Mouse (Mus musculus) CD8-positive naive resting alpha-beta T cell, adult 2 months (primary cell): ENCODE measurements around the gene Med23.

Source experiments
- DNase-seq, 2 experiments: peaks; one replicate each; pipeline ENCODE4 v3.0.0; 2022; ENCODE audit warnings: low read depth in 2 of 2, low spot score in 2 of 2

The Med23 gene

DNA sequence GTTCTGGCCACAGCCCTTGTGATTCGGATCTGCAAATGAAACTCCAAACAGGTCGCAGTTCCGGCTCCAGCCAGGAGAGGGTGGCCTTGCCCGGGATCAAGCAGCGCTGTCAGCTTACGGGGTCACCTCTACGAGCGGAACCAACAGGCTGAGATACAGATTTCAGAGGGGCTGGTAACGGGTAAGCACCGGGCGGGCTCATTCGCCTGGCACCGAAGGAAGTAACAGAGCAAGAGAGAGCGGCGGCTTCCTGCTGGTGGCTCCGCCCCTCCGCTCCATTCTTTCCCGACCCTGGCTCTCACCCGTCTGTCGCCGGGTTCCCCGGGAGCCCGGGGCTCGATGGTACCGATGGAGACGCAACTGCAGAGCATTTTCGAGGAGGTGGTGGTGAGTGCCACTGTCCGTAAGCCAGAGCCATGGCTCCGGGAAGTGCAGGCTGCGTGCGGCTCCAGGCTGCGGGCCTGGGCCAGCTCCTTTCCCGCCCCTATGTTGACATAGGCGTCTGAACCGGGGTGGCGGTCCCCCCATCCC lies at the start of gene Med23:
Med23 (plus strand) TSS at position 227 of the 531 bp plus-strand sequence.
- peak; percentile 97 to 99 for DNase-seq

GRCm38 (mm10) chr10:24821990-24822676 lies 47.7 kb upstream of the Med23 start:
- no peak for DNase-seq

- DNase-seq = no peak
Measured at GRCm38 (mm10) chr10:24822842-24823241, 46.9 kb upstream of the Med23 start.

GRCm38 (mm10) chr10:24823265-24823664 lies 46.5 kb upstream of the Med23 start:
- DNase-seq = no peak

GRCm38 (mm10) chr10:24823697-24824535 lies 45.9 kb upstream of the Med23 start:
- peak in 1 of 2 experiments; percentile 7 for DNase-seq

GRCm38 (mm10) chr10:24824621-24825020 lies 45.2 kb upstream of the Med23 start:
- no peak for DNase-seq

DNA sequence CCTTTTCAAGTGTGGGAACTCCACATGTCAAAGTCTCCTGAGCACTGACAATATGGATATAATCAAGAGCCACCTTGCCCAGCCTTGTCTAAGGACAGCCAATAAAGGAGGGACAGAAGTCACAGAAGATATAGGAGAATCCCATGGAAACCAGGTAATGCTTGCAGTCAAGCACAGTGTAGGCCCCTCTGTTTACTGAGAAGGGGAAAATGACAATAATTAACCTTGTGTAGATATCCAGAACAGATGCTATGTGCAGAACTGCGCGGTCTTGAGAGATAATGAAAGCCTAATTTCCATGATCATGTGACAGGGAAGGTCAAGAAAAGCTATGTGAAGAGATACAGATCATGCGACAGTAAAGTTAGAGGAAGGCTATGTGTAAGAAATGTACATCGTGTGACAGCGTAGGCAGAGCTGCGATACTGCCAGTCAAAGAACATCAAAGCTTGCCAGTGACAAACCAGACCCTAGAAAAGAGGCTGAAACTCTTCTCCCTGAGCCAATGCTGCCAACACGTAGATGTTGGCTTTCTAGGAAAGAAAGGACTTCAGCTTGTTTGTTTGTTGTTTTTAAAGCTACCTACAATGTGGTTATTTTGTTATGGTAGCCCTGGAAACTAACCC lies 44.2 kb upstream of the Med23 start:
- DNase-seq = no peak

- no peak for DNase-seq
Measured at GRCm38 (mm10) chr10:24826130-24826529, 43.7 kb upstream of the Med23 start.

DNA sequence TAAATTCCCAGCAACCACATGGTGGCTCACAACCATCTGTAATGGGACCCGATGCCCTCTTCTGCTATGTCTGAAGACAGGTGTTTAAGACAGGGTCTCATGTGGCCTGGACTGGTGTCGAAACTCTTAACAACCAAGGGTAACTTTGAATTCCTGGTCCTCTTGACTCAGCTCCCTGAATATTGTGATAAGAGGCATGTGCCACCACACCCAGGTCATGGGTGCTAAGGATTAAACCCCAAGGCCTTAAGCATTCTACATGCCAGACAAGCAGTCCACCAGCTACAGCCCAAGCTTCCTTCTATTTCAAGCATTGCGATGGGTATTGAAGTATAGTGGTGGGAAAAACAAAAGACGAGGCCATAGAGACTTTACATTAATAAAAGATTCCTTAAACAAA lies 41.6 kb upstream of the Med23 start:
- no peak for DNase-seq

DNA sequence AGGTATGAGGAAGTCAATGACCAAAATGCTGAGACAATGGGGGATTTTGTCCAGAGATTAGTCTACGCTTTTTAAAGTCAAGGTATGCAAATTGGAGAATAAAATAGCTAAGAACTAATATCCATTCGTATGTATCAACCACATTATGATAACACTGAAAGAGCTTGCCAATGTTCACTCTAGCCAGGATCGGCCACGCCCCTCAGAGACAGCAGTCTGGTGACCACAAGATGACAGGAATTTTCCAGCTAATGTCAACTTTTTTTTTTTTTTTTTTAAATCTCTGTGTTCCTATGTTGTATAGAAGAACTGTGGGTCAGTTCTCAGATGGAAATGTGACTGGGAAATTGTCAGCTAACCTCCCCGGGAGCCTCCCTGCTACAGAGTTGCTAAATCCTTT lies 39.3 kb upstream of the Med23 start:
- DNase-seq = no peak

DNA sequence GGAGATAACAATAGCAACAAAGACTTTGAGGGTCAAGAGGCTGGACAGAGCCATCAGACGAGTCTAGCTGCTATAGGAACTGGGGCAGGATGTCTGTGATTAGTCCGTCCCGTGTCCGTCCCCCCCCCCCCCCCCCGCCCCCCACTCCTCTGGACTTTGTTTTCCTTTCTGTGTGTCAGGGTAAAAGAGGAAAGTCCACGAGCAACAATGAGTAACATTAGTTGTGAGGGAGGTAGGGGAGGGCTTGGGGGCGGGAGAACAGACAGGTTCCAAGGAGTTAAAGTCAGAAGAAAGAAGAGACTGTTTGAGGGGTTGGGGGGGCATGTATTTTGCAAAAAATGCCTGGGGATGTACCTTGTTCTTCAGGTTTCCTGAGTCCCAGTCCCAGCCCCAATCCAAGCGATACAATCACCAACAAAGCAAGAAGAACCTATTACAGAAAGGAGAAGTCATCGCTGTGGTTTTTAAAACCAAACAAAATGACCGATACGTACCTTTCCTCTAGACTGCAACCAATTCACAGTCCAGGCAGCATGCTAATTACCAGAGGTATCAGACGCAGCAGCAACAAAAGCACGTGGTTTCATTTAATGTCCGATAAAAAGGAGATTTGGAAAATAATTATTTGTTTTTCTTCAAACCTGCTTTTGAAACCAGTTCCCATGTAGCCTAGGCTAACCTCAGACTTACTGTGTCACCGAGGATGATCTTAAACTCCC lies 38.2 kb upstream of the Med23 start:
- no peak for DNase-seq

DNA sequence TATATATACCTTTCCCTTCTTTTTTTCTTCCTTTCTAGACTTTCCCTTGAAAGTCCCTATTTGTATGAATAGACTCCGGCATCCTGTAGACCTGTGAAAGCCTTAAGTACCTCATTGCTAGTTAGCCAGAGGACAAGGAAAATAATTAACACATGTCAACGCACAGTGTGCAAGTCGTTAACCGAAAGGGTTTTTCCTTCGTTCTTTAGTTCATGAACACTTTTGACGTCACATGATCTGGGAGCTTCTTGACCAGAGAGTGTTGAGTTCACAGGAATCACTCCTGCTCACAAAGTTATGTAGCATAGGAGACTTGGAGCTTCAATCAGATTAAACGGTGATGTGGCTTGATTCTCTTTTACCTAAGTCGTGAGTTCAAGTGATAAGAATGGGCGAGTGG lies 37.5 kb upstream of the Med23 start:
- DNase-seq = no peak

- DNase-seq = no peak
Measured at GRCm38 (mm10) chr10:24834634-24835371, 35.0 kb upstream of the Med23 start.

DNA sequence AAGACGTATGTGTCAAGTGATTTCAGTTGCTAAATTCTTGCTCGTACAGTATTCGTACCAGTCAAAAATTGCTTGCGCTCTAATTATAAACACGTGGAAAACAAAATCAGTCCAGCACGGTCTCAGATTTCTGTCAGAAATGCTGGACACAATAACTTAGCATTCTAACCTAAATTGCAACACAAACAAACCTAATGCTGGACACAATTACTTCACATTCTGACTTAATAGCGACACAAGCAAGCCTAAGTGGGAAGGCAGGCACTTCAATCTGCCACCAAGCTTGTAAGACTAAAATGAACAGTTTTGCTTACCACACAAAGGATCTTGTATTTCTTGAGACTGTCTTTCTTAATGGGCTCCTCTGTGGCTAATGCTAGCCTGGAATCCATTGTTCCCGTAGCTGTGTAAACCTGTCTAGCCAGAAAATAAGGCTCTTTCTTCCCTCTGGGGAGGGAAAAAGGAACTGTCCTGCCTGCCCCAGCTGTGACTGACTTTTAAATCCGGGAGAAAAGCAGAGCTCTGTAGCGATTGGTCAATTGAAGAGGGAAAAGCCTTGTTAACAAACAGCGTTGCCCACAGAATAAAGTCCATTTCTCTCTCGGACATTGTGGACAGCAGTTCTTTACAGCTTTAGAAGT lies 34.0 kb upstream of the Med23 start:
- DNase-seq = no peak

DNA sequence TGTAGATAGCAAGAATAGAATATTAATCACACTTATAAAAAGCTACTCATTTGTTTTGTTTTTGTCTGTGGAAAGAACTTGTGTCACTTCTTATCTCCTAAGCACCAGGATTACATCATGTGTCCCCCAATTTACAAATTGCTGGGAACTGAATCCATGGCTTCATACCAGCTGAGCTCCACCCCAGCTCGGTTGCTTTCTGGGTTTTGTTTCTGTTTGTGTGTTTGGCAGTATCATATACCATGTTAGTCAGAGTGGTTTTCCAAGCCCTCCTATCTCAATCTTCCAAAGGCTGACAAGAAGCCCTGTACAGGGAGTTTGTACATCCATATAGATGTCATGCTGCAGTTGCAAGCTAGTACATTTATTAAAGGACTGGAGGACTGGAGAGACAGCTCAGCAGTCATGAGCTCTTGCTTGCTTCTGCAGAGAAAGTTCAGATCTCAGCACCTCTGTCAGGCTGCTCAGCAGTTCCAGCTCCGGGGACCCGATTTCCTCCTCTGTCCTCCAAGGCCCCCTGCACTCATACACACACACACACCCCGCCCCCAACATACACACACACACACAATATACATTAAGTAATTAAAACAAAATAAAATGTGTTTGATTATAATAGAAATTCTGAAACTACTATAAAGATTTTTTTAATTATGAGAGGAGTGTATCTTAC lies 33.3 kb upstream of the Med23 start:
- DNase-seq = no peak

DNA sequence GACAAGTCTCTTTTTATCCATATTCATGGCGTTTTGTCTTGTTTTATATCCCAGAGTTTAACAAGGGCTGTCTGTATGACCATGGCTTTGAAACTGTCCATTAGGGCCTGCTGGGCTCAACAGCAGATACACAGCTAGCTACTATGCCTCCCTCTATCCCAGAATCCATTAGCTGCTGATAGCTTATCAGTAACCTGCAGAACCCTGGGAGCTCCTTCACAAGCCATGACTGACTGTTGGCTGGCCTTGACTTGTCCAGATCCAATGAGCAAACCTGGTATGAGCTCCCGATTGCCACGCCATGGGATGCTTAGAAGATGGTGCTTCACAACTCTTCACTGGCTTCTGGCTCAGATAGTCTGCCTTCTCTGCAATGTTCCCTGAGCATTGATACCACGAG lies 29.0 kb upstream of the Med23 start:
- DNase-seq = no peak

GRCm38 (mm10) chr10:24841998-24842397 lies 27.8 kb upstream of the Med23 start:
- no peak for DNase-seq

- no peak for DNase-seq
Measured at GRCm38 (mm10) chr10:24842676-24843075, 27.1 kb upstream of the Med23 start, which contains the start of gene Enpp3. Gene Enpp3, minus strand, starts transcription at chr10:24842823.

DNA sequence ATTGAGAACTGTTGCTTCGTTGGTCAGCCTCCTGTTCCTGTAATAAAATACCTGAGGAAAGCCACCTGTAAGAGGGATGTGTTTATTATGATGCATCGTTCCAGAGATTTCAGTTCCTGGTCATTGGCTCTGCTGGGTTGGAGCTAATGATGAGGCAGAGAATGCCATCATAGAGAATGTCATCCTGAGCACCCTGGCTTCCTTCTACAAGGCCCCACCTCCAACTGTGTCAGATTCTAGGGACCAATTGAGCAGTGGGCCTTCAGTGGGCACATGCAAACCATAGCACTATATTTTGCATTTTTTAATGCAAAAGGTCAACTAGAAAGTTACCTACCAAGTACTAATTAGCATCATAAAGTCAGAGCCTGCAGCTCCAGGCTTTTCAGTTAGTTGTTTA lies 6.6 kb upstream of the Med23 start:
- DNase-seq = no peak
